Comparison of ENCODE assay signal across 10 mouse cellular contexts in the genomic region with DNA sequence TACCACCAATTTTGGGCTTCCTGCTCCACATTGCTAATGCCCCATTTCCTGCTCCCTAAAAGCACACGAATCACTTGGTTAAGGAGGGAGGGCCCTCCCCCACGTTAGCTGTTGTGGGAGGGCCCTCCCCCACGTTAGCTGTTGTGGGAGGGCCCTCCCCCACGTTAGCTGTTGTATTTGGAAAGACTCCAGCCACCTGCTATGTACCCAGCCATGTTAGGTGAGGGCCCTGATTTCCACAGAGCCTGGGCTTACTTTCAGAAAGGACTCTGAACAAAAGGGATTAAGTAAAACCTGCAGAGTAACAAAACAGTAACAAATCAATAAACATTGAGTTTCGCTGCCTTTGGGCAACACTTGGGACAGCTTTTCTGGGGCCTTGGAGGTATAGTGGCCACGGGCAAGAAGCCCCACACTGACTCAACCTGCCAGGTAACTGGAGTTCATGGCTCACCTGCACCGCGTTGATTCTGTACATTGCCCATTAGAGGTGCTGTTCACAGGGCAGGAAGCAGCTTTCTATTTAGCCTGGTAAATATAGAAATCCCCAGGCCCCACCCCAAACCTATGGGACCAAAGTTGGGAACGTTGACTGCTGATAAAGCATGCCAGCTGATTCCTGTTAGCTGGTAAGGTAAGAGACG.
DNase-seq lines count a peak whose midpoint lies in the region; ATAC-seq and TF ChIP-seq lines count a peak whose summit lies in the region.
"Had no signal": no experiment of that assay in that cellular context is flagged by ENCODE, and none has a peak within 500 bp of the region (broad histone marks: within the 10 kb centered on the region; RNA-seq: fewer than 3 reads in every experiment).

No protein-coding gene starts in this region.

- DNase-seq in heart, adult 9 months (ENCODE audit: low spot score in 2 of 2): no peak
- DNase-seq in cerebellum, adult 18-20 months: no peak
- no peak for DNase-seq in frontal cortex, adult 2 months (ENCODE audit: extremely low spot score in 1 of 2, low spot score in 1 of 2)
- no peak for DNase-seq in ovary, postnatal 14 days (ENCODE audit: low spot score)

- H3K4me2 ChIP-seq in heart, embryonic 16.5 days (ENCODE audit: low read depth, low read length): peak overlapping the region; percentile 8; the same call in 1 of the 2 replicates
- H3K4me2 ChIP-seq in liver, embryonic 12.5 days: no peak overlapping the region
- H3K4me2 ChIP-seq: midbrain, embryonic 12.5 days had no signal

- no peak overlapping the region for H3K4me3 ChIP-seq in heart, embryonic 16.5 days (ENCODE audit: low read length)
- H3K4me3 ChIP-seq in C2C12 (ENCODE audit: insufficient read depth, poor library complexity, severe bottlenecking): no peak overlapping the region
- peak overlapping the region; percentile 34 for H3K4me3 ChIP-seq in bone marrow macrophage, adult 2 months (ENCODE audit: insufficient read depth, low read length)
- no peak overlapping the region for H3K4me3 ChIP-seq in liver, embryonic 12.5 days
- H3K4me3 ChIP-seq: midbrain, embryonic 12.5 days had no signal

- H3K9ac ChIP-seq in heart, embryonic 16.5 days (ENCODE audit: low read length): peak overlapping the region; percentile 45
- no peak overlapping the region for H3K9ac ChIP-seq in liver, embryonic 12.5 days
- H3K9ac ChIP-seq: midbrain, embryonic 12.5 days had no signal

- no peaks in the 10 kb centered on the region for H3K27me3 ChIP-seq in heart, embryonic 16.5 days (ENCODE audit: control insufficient read depth, insufficient read depth, low read length)
- no peaks in the 10 kb centered on the region for H3K27me3 ChIP-seq in C2C12 (ENCODE audit: control insufficient read depth, insufficient read depth, insufficient read length)
- no peaks in the 10 kb centered on the region for H3K27me3 ChIP-seq in liver, embryonic 12.5 days (replicated peaks)
- H3K27me3 ChIP-seq: midbrain, embryonic 12.5 days had no signal

- H3K4me1 ChIP-seq in heart, embryonic 16.5 days (ENCODE audit: control insufficient read depth, insufficient read depth, low read length): peaks cover 24% of the 10 kb centered on the region
- H3K4me1 ChIP-seq in bone marrow macrophage, adult 2 months (ENCODE audit: control insufficient read depth, insufficient read depth, low read length): peaks cover 40% of the 10 kb centered on the region
- H3K4me1 ChIP-seq in liver, embryonic 12.5 days: peaks cover 17% of the 10 kb centered on the region

- 37% methylated on average over 10 of the region's 10 CpGs for WGBS in heart, embryonic 16.5 days
- WGBS in liver, embryonic 12.5 days (ENCODE audit: insufficient replicate concordance): 36% methylated on average over 10 of the region's 10 CpGs

- no peaks in the 10 kb centered on the region for H3K79me2 ChIP-seq in C2C12 (ENCODE audit: control insufficient read depth, insufficient read depth)

- no peaks in the 10 kb centered on the region for H3K36me3 ChIP-seq in heart, embryonic 16.5 days (ENCODE audit: control insufficient read depth, insufficient read depth)
- H3K36me3 ChIP-seq in C2C12 (ENCODE audit: control insufficient read depth, insufficient read depth): no peaks in the 10 kb centered on the region
- peaks cover 78% of the 10 kb centered on the region for H3K36me3 ChIP-seq in liver, embryonic 12.5 days
- H3K36me3 ChIP-seq: midbrain, embryonic 12.5 days had no signal

- peak overlapping the region; percentile 66 for H3ac ChIP-seq in C2C12 (ENCODE audit: control insufficient read depth, insufficient read length, low read depth)

- no peak for TF ChIP-seq CTCF in C2C12 (IDR thresholded peaks at IDR 0.05; ENCODE audit: control insufficient read depth, insufficient read depth, insufficient read length)
- no peak for TF ChIP-seq CTCF in bone marrow macrophage, adult 2 months (IDR thresholded peaks at IDR 0.05; ENCODE audit: low read depth, low read length)

- no peak for ATAC-seq in heart, embryonic 16.5 days (replicated peaks; ENCODE audit: extremely low read depth, insufficient read depth, low FRiP score)
- peak; percentile 60 for ATAC-seq in liver, embryonic 12.5 days
- ATAC-seq: hindbrain, embryonic 16.5 days had no signal

- TF ChIP-seq POLR2A in bone marrow macrophage, adult 2 months (IDR thresholded peaks at IDR 0.05; ENCODE audit: borderline replicate concordance, low read depth, low read length): no peak

- peak overlapping the region; percentile 71 for H3K27ac ChIP-seq in heart, embryonic 16.5 days (ENCODE audit: low read length)
- peak overlapping the region; percentile 95 for H3K27ac ChIP-seq in bone marrow macrophage, adult 2 months (ENCODE audit: insufficient read depth, low read depth, low read length)
- H3K27ac ChIP-seq in liver, embryonic 12.5 days: peak overlapping the region; percentile 76
- H3K27ac ChIP-seq: midbrain, embryonic 12.5 days had no signal

- H3K9me3 ChIP-seq in heart, embryonic 16.5 days (replicated peaks; ENCODE audit: control insufficient read depth, low read length): no peaks in the 10 kb centered on the region
- no peaks in the 10 kb centered on the region for H3K9me3 ChIP-seq in liver, embryonic 12.5 days (replicated peaks)
- H3K9me3 ChIP-seq: midbrain, embryonic 12.5 days had no signal

- no peaks in the 10 kb centered on the region for H3K79me3 ChIP-seq in C2C12 (ENCODE audit: low read depth)

TF ChIP-seq in C2C12, 6 proteins besides CTCF, POLR2A, EP300 and RAD21:
- TF ChIP-seq MYOD1 (IDR thresholded peaks at IDR 0.05; ENCODE audit: control insufficient read depth, insufficient read length, low read depth) (peak; percentile 57), MYOG (IDR thresholded peaks at IDR 0.05; ENCODE audit: control insufficient read depth, extremely low read depth, insufficient read length) (no peak)
